Mouse (Mus musculus): Measurements from ENCODE around the gene Calm4. TPM values are rescaled to one million over a fixed set of nuclear protein-coding genes. Genes with fewer than 3 reads are reported as not detected.

Calm4 gene
- polyA plus RNA-seq, 1 experiment from 2014 or later, result 1.9 TPM

GRCm38 (mm10) chr13:3856252-3856651 lies 18.7 kb downstream of the Calm4 start:
- no peak for DNase-seq (ENCODE audit: low spot score)

- DNase-seq (ENCODE audit: low spot score), result no peak
Measured at GRCm38 (mm10) chr13:3861251-3861650, 23.7 kb downstream of the Calm4 start.

- DNase-seq (ENCODE audit: low spot score), result no peak
Measured at GRCm38 (mm10) chr13:3862325-3862724, 24.8 kb downstream of the Calm4 start.

GRCm38 (mm10) chr13:3862922-3863580 lies 25.5 kb downstream of the Calm4 start:
- DNase-seq (ENCODE audit: low spot score), result no peak

GRCm38 (mm10) chr13:3865648-3866354 lies 28.2 kb downstream of the Calm4 start:
- no peak for DNase-seq (ENCODE audit: low spot score)

GRCm38 (mm10) chr13:3866355-3867052 lies 28.9 kb downstream of the Calm4 start:
- no peak for DNase-seq (ENCODE audit: low spot score)

- no peak for DNase-seq (ENCODE audit: low spot score)
Measured at GRCm38 (mm10) chr13:3867158-3867557, 29.6 kb downstream of the Calm4 start.

- DNase-seq (ENCODE audit: low spot score), result no peak
Measured at GRCm38 (mm10) chr13:3869901-3870300, 32.3 kb downstream of the Calm4 start.

DNA sequence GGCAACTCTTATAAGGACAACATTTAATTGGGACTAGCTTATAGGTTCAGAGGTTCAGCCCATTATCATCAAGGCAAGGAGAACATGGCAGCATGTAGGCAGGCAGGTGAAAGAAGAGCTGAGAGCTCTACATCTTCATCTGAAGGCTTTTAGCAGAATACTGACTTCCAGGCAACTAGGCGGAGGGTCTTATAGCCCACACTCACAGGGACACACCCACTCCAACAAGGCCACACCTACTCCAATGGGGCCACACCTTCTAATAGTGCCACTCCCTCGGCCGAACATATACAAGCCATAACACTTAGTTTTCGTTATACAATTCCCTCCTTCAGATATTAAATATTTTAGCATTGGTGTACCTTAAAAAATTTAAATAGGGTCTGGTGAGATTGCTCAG lies 35.3 kb downstream of the Calm4 start:
- no peak for DNase-seq (ENCODE audit: low spot score)

GRCm38 (mm10) chr13:3876448-3876847 lies 38.9 kb downstream of the Calm4 start:
- no peak for DNase-seq (ENCODE audit: low spot score)

GRCm38 (mm10) chr13:3877185-3877584 lies 39.6 kb downstream of the Calm4 start:
- DNase-seq (ENCODE audit: low spot score), result no peak

GRCm38 (mm10) chr13:3877679-3878220 lies 40.2 kb downstream of the Calm4 start:
- DNase-seq (ENCODE audit: low spot score), result no peak

DNA sequence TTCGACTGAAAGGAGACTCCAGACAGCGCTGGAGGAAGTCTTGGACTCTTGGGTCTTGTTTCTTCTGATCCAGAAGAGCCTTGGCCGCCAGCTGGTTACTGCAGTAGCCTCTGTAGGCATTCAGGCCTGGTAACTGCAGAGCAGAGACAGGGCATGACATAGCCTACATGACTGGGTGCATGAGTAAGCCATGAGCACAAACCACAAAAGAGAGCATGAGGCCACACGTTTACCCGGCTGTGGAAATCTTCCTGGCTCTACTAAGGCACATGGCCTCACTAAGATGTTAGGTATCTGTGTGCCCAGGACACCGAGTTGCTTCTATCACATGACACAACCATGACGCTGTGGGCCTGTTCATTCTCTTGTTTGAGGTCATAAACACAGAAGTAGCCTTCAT lies 49.1 kb downstream of the Calm4 start:
- no peak for DNase-seq (ENCODE audit: low spot score)

Other genes starting within 250 kb of the Calm4 start
- 10.7 and 12.5 TPM in 2 replicates for gene Fam208b, start 226.6 kb upstream of the Calm4 start, polyA plus RNA-seq (2015; fragmentation: Nextera tagmentation; extraction: Ambion mirVana)
- gene Asb13, start 203.7 kb upstream of the Calm4 start, polyA plus RNA-seq (2015; fragmentation: Nextera tagmentation; extraction: Ambion mirVana), result 6.5 and 7.5 TPM in 2 replicates
- gene Calml3, start 33.4 kb upstream of the Calm4 start, polyA plus RNA-seq (2015; fragmentation: Nextera tagmentation; extraction: Ambion mirVana), result 0.35 and 1.2 TPM in 2 replicates
- 0.39 TPM in 1 of 2 replicates, not detected in the other for gene Calm5, start 16.4 kb downstream of the Calm4 start, polyA plus RNA-seq (2015; fragmentation: Nextera tagmentation; extraction: Ambion mirVana)
- gene Net1, start 80.5 kb downstream of the Calm4 start, polyA plus RNA-seq (2015; fragmentation: Nextera tagmentation; extraction: Ambion mirVana), result 41.6 and 44.1 TPM in 2 replicates
- gene Tubal3, start 80.5 kb downstream of the Calm4 start, polyA plus RNA-seq (2015; fragmentation: Nextera tagmentation; extraction: Ambion mirVana), result not detected in 2 replicates
- 0.09 and 0.12 TPM in 2 replicates for gene Ucn3, start 107.6 kb downstream of the Calm4 start, polyA plus RNA-seq (2015; fragmentation: Nextera tagmentation; extraction: Ambion mirVana)
- 1.1 and 1.6 TPM in 2 replicates for gene Akr1c14, start 211.3 kb downstream of the Calm4 start, polyA plus RNA-seq (2015; fragmentation: Nextera tagmentation; extraction: Ambion mirVana)

Measured in thymus, postnatal 0 days (tissue).